Mouse (Mus musculus): Measurements from ENCODE around the gene Snrnp70. TPM values are rescaled to one million over a fixed set of nuclear protein-coding genes. Genes with fewer than 3 reads are reported as not detected.

Gene Snrnp70
- polyA plus RNA-seq, 1 experiment, result 643 TPM

DNA sequence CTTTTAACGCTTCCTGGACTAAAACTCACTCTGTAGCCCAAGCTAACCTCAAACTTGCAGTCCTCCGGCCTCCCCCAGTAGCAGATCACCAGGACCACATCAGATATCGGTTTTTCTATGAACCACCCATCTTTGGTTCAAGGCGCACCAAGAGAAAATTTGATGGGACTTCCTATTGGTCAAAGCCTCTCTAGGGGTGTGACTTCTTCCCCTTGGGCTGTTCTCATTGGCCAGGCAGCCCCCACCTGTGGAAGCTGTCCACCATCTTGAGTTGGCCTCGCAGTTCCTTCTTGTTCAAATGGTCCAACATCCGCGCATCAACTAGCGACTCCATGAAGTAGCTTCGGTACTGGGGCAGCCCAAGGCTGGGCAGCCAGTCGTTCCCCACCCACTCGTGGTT is 53.5 kb downstream of the Snrnp70 start:
- TF ChIP-seq POLR2A (IDR thresholded peaks at IDR 0.05; ENCODE audit: borderline replicate concordance, extremely low read depth, insufficient read depth, insufficient read length, poor library complexity, severe bottlenecking) (no peak), CTCF (IDR thresholded peaks at IDR 0.05; ENCODE audit: borderline replicate concordance, extremely low read depth, insufficient read depth, insufficient read length) (no peak)
- no peak for DNase-seq (ENCODE audit: low read depth)

DNA sequence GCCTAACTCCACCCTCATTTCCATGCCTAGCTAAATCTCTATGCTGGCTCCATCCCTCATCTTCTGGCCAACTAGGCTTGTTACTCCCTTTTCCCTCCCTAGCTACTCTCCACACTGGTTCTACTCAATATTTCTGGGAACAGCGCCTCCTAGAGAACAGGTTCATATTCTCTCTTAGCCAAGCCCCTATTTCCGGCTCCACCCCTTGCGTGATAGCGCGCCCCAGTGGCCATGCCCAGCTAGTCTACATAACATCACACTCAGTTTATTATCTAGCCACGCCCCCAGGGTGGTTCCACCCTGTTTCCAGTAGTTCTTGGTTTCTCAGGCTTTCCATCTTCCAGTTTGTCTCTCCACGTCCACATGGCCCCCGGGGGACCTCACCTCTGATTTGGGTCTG is 54.2 kb downstream of the Snrnp70 start:
- TF ChIP-seq POLR2A (IDR thresholded peaks at IDR 0.05; ENCODE audit: borderline replicate concordance, extremely low read depth, insufficient read depth, insufficient read length, poor library complexity, severe bottlenecking), result no peak
- TF ChIP-seq CTCF (IDR thresholded peaks at IDR 0.05; ENCODE audit: borderline replicate concordance, extremely low read depth, insufficient read depth, insufficient read length), result peak; percentile 49; the same call in 1 of the 2 replicates
- peak; percentile 78 for DNase-seq (ENCODE audit: low read depth)

DNA sequence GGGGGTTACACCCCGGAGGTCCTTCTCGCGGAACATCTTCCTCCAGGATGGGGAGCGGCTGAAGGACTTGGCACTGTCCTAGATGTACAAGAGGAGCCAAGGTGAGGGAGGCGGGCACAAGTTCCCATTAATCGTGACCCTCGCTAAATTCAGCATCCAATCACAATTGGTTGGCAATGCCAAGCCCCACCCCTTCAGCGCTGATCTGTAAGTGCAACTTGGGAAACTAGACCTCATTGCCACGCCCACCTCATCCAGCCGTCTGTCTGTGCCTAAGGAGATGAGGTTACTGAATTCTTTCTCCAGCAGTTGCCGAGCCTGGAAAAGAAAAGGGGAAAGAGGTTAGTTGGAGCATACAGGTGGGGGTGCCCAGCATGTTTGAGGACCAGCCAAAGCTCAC is 54.9 kb downstream of the Snrnp70 start:
- DNase-seq (ENCODE audit: low read depth), result peak; percentile 79
- TF ChIP-seq CTCF (IDR thresholded peaks at IDR 0.05; ENCODE audit: borderline replicate concordance, extremely low read depth, insufficient read depth, insufficient read length) (no peak), POLR2A (IDR thresholded peaks at IDR 0.05; ENCODE audit: borderline replicate concordance, extremely low read depth, insufficient read depth, insufficient read length, poor library complexity, severe bottlenecking) (no peak)

DNA sequence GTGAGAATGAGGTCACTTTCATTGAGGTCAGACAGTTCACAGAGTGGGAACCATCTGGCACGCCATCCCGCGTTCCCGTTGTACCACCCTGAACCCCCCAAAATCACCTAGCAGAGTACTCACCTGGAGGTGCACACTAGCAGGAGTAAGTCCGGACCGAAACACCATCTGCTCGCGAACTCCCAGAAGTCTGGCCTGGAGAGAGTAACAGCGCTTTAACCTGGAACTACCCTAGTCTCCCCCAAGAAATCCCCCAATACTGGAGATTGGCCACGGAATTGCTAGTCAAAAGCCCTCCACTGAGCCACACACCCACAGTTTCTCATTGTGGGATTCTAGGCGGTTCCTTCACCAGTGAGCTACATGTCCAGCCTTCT is 55.5 kb downstream of the Snrnp70 start:
- no peak for DNase-seq (ENCODE audit: low read depth)
- TF ChIP-seq CTCF (IDR thresholded peaks at IDR 0.05; ENCODE audit: borderline replicate concordance, extremely low read depth, insufficient read depth, insufficient read length), result no peak
- no peak for TF ChIP-seq POLR2A (IDR thresholded peaks at IDR 0.05; ENCODE audit: borderline replicate concordance, extremely low read depth, insufficient read depth, insufficient read length, poor library complexity, severe bottlenecking)

DNA sequence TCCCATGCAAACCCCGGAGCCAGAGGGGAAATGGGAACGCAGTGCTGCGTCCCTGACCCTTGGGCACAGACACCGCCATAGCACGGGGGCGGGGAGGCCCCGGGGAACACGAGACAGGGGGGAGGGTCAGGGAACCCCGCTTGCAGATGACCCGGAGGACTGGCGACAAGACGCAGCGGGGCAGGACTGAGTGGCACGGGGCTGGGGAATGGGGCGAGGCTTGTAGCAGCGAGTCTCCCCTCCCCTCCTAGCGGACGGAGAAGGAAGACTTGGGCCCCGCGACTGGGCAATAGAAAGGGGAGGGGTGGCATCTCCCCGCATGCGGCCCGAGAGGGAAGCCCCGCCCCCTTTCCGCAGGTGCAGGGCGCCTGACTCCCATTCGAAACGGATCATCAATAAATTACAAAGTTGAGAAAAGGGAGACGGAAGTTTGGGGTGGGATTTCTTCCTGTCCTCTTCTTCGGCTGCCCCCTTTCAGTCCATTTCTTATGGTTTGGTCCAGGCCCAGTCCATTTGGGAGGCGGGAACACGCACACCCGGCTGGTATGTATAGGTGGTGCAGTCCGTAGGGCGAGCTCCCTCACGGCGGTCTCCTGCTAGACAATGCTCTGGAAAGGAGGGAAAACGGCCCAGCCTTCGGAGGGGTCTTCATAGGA is 56.0 kb downstream of the Snrnp70 start:
- peak; percentile 44; the same call in 1 of the 2 replicates for TF ChIP-seq CTCF (IDR thresholded peaks at IDR 0.05; ENCODE audit: borderline replicate concordance, extremely low read depth, insufficient read depth, insufficient read length)
- TF ChIP-seq POLR2A (IDR thresholded peaks at IDR 0.05; ENCODE audit: borderline replicate concordance, extremely low read depth, insufficient read depth, insufficient read length, poor library complexity, severe bottlenecking), result peak; percentile 16; the same call in 1 of the 2 replicates
- peak; percentile 93 for DNase-seq (ENCODE audit: low read depth)

DNA sequence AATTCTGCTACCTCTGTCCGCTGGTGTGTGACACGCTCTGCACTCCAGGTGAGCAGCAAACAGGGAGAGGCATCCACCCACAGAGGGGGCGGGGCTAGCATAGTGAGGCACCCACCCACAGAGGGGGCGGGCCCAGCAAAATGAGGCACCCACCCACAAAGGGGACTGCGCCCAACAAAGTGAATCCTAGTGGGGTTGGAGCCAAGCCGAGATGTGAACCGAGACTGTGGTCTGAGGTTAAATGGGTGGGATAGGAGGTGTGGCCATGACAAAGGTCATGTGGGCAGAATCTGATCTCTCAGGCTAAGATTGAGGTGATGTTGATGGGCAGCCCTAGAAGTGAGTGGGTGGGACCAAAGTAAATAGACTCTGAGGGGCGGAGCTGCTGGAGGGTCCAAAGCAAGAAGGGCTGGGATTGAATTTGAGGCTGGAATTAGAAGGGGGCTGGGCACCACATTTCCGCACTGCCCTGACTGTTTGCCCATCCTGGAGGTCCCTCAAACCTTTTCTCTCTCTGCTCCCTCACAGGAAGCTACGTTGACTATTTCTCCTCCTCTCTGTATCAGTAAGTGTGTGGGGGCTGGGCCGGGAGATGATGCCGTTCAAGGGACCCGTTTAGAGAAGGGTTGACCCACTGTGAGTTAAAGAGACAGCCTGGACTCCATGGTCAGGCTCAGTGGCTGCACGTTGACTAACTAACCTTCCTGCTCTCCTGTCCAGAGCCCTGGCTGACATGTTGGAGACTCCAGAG is 57.2 kb downstream of the Snrnp70 start:
- TF ChIP-seq POLR2A (IDR thresholded peaks at IDR 0.05; ENCODE audit: borderline replicate concordance, extremely low read depth, insufficient read depth, insufficient read length, poor library complexity, severe bottlenecking) (no peak), CTCF (IDR thresholded peaks at IDR 0.05; ENCODE audit: borderline replicate concordance, extremely low read depth, insufficient read depth, insufficient read length) (no peak)
- DNase-seq (ENCODE audit: low read depth), result peak; percentile 23

DNA sequence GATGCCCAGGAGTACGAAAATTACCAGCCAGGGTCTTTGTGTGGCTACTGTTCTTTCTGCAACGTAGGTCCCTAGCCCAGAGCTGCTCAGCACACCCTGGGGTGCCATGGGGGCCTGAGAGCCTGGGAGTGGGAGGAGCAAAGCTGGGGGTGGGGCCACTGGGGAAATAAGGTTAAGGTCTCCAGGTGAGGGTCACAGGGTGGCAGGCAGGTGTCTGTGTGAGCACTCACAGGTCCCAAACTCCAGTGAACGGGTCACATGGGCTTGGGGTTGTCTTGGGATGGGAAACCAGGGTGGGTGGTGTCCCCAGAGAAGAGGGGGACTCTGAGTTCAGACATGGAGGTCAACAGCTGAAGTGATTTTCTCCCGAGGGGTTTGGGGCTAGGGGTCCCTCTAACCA is 58.1 kb downstream of the Snrnp70 start:
- TF ChIP-seq POLR2A (IDR thresholded peaks at IDR 0.05; ENCODE audit: borderline replicate concordance, extremely low read depth, insufficient read depth, insufficient read length, poor library complexity, severe bottlenecking) (no peak), CTCF (IDR thresholded peaks at IDR 0.05; ENCODE audit: borderline replicate concordance, extremely low read depth, insufficient read depth, insufficient read length) (no peak)
- no peak for DNase-seq (ENCODE audit: low read depth)

DNA sequence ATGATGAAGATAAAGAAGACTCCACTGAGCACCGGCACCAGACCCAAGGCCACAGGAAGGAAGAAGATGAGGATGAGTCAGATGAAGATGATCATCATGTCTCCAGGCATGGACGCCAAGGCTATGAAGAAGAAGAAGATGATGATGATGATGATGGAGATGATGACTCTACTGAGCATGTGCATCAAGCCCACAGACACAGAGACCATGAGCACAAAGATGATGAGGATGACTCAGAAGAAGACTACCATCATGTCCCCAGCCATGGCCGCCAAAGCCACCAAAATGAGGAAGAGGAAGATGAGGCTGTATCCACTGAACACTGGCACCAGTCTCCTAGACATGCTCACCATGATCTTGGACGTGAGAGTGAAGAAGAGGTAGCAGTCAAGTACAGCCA is 59.2 kb downstream of the Snrnp70 start:
- DNase-seq (ENCODE audit: low read depth), result no peak
- no peak for TF ChIP-seq POLR2A (IDR thresholded peaks at IDR 0.05; ENCODE audit: borderline replicate concordance, extremely low read depth, insufficient read depth, insufficient read length, poor library complexity, severe bottlenecking)
- no peak for TF ChIP-seq CTCF (IDR thresholded peaks at IDR 0.05; ENCODE audit: borderline replicate concordance, extremely low read depth, insufficient read depth, insufficient read length)

DNA sequence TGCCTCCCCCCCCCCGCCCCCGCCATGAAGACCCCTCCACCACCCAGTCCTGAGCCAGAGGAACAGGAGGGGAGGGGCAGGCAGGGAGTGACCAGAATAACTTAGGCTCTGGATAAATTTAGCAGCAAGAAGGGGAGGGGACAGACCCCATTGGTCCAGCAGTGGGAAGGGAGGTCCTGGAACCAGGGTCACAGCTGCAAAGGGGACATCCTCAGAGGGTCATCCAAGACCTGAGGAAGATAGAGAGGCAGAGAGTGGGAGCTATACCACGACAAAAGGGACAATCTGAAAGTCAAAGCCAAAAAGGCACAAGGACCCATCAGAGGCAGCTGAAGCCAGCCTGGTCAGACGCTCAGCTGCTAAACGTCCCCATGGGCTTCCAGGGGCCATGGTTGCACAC is 60.5 kb downstream of the Snrnp70 start, which contains the start of gene Hrc:
TSS of gene Hrc (plus strand) at position 235 of the 400 bp plus-strand sequence.
- no peak for DNase-seq (ENCODE audit: low read depth)
- TF ChIP-seq CTCF (IDR thresholded peaks at IDR 0.05; ENCODE audit: borderline replicate concordance, extremely low read depth, insufficient read depth, insufficient read length), result no peak
- no peak for TF ChIP-seq POLR2A (IDR thresholded peaks at IDR 0.05; ENCODE audit: borderline replicate concordance, extremely low read depth, insufficient read depth, insufficient read length, poor library complexity, severe bottlenecking)

DNA sequence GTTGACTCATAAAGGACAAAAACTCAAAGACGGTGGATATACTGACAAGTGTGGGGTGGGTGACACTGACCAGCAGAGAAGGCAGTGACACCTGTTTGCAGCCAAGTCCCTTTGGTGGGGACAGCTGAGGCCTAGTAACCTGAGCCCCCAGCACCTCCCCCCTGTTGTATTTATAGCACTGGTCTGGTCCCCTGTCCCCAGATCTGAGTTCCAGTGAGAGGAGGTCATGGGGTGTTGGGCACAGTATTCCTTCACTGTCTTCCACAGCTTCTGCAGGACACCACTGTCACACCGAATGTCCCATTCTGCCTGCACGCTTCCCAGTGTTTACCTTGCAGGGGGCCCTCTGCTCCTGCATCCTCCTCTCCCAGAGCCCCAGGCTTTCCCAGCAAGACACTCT is 60.9 kb downstream of the Snrnp70 start:
- no peak for DNase-seq (ENCODE audit: low read depth)
- TF ChIP-seq POLR2A (IDR thresholded peaks at IDR 0.05; ENCODE audit: borderline replicate concordance, extremely low read depth, insufficient read depth, insufficient read length, poor library complexity, severe bottlenecking) (no peak), CTCF (IDR thresholded peaks at IDR 0.05; ENCODE audit: borderline replicate concordance, extremely low read depth, insufficient read depth, insufficient read length) (no peak)

DNA sequence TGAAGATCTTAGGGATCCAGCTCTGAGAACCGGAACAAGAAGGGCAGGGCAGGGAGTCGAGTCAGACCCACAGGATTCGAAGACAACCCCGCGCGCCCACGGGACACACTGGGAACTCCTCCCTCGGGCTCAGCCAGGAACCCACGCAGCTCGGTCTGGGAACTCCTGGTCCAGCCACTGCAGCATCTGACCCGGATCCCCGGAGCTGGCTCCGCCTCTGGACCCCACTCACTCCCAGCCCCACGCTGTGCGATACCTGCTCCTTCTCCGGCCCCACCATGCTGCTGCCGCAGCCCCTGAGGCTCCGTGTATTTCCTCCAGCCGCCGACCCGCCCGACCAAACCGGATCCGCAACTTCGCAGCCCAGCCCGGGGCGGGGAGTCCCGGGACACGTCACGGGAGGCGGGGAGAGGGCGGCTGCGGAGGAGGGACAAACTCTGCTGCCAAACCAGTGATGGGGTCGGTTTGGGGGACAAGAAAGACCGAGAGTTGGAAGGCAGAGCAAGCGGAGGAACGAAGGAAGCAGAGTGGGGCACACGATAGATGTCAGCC is 62.0 kb downstream of the Snrnp70 start, which contains the start of gene Trpm4:
TSS of gene Trpm4 (minus strand) at position 350 of the 552 bp plus-strand sequence.
- TF ChIP-seq CTCF (IDR thresholded peaks at IDR 0.05; ENCODE audit: borderline replicate concordance, extremely low read depth, insufficient read depth, insufficient read length) (no peak), POLR2A (IDR thresholded peaks at IDR 0.05; ENCODE audit: borderline replicate concordance, extremely low read depth, insufficient read depth, insufficient read length, poor library complexity, severe bottlenecking) (no peak)
- DNase-seq (ENCODE audit: low read depth), result peak; percentile 88
